Mouse (Mus musculus) neural tube, embryonic 10.5 days (tissue): ENCODE measurements around the gene Ipo7.

Source experiments
- DNase-seq: peaks from one replicate; pipeline ENCODE4 v3.0.0-alpha.2; 2017; ENCODE audit warnings: low spot score; ENCODE audit errors: extremely low spot score

Ipo7 gene

DNA sequence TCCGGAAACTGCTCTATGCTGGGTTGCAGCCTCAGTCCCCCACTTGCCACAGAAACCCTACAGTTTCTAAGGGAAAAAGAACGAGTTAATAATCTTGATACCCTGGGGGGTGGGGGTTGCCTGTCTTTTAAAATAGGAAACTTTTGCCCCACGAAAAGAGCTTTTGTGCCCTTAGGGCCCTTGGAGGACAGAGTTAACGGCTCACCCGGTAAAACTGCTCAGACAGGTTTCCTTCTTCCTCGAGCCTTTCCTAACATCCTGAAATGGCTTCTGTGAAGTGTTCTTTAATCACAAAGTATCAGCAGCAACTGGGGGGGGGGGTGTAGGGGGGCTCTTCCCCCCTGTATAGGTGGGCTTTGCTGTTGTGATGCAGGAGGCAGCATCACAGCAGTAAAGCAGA, 82.8 kb downstream of the Ipo7 start:
- no peak for DNase-seq

- no peak for DNase-seq
Measured at GRCm38 (mm10) chr7:110101266-110101665, 83.2 kb downstream of the Ipo7 start.

DNA sequence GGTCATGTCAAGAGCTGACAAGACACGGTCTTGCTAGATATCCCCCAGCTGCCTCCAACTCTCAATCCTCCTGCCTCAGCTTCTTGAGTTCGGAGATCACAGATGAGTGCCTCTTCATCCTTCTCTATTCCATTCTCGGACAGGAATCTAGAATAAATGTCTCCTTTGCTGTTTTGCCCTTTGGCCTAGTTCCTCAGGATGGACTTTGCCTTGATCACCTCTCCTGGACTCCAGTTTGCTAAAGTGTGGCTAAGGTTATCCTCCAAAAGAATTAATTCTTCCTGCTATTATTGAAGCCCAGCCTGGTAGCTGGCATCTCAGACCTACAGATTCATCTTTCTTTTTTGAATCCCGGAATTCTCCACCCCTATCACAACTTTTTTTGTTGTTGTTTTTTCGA, 87.0 kb downstream of the Ipo7 start:
- DNase-seq: no peak
